Mouse (Mus musculus): ENCODE results near the gene Mrps7. TPM values are rescaled to one million over a fixed set of nuclear protein-coding genes. Genes with fewer than 3 reads are reported as not detected.
A peak's percentile ranks its signal among the peaks of the same experiment; 100 is the strongest.

Mrps7 gene
- total and polyA plus RNA-seq, 3 experiments: 33.9 to 80.1 (median 74.6) TPM

DNA sequence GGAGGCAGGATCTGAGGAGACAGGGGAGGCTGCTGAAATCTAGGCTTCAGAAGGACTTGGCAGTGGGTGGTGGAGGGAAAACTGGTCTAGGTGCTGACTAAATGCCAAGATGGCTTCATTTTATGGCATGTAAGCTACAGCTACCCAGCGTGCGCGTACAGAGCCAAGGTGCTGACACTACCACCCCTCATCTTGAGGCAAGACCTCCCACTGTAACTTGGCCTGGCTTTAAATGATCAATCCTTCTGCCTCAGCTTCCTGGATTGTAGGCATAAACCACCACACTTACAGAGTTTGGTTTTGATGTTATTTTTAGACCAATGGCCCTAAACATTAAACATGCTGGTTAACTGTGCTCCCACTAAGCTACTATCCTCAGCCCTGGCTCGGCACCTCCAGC, 35.8 kb downstream of the Mrps7 start:
- TF ChIP-seq POLR2A (IDR thresholded peaks at IDR 0.05; ENCODE audit: insufficient read depth, low read depth, low read length): no peak
- TF ChIP-seq EP300 (IDR thresholded peaks at IDR 0.05; ENCODE audit: insufficient read depth, low read depth, low read length): no peak
- TF ChIP-seq CTCF (IDR thresholded peaks at IDR 0.05): no peak
- Histone ChIP-seq H3K4me3 (no peak overlapping the region), H3K4me1 (ENCODE audit: control insufficient read depth, insufficient read depth, low read length) (no peaks in the 10 kb centered on the region), H3K79me2 (replicated peaks; ENCODE audit: control insufficient read depth, insufficient read depth, low read length) (no peaks in the 10 kb centered on the region), H3K27ac (no peak overlapping the region), H3K9ac (ENCODE audit: low read depth, low read length) (no peak overlapping the region), H3K36me3 (ENCODE audit: control insufficient read depth, insufficient read depth, low read length) (no peaks in the 10 kb centered on the region), H3K27me3 (ENCODE audit: control insufficient read depth, insufficient read depth, low read length) (no peaks in the 10 kb centered on the region)
- no peak for DNase-seq
- 72% methylated on average over 4 of the region's 4 CpGs for WGBS
- intact Hi-C loops (cut with DNase I): no loop called here

GRCm38 (mm10) chr11:115640311-115640828, 36.6 kb downstream of the Mrps7 start:
- Histone ChIP-seq H3K4me3 (no peak overlapping the region), H3K27me3 (ENCODE audit: control insufficient read depth, insufficient read depth, low read length) (no peaks in the 10 kb centered on the region), H3K79me2 (replicated peaks; ENCODE audit: control insufficient read depth, insufficient read depth, low read length) (no peaks in the 10 kb centered on the region), H3K4me1 (ENCODE audit: control insufficient read depth, insufficient read depth, low read length) (no peaks in the 10 kb centered on the region), H3K36me3 (ENCODE audit: control insufficient read depth, insufficient read depth, low read length) (no peaks in the 10 kb centered on the region), H3K27ac (no peak overlapping the region), H3K9ac (ENCODE audit: low read depth, low read length) (no peak overlapping the region)
- 84% methylated on average over 3 of the region's 4 CpGs for WGBS
- intact Hi-C loops (cut with DNase I): no loop called here
- TF ChIP-seq CTCF (IDR thresholded peaks at IDR 0.05) (no peak), EP300 (IDR thresholded peaks at IDR 0.05; ENCODE audit: insufficient read depth, low read depth, low read length) (no peak), POLR2A (IDR thresholded peaks at IDR 0.05; ENCODE audit: insufficient read depth, low read depth, low read length) (no peak)
- DNase-seq: no peak

DNA sequence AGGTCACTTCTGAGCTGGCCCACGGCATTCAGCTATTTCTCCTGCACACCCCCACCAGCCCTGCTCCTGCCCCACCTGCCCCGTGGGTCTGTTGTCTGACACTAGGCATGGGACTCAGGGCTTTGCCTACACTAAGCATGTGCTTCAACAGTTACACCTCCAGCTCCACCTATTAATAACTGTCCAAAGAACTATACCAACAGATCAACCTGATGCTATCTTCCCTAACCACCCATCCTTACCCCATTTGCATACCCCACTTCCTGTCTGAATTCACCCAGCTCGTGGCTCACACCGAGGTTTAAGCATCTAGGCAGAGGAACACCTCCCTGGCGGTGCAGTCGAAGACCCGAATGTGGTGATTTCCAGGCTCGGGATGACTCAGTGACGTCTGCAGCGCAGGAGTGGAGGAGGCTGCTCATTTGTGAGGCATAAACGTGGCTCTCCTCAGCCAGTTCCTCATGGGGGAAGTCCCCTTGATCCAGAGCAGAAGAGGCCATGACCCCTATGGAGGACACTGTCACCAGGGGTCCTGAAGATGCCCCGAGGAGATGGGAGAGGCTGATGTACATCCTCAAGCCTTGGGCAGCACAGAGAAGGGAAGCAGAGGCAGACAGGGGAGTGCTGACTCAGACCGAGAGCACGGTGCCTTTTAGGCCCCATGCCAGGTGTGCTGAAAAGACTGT, 37.4 kb downstream of the Mrps7 start:
- no peak overlapping the region for H3K9ac ChIP-seq (ENCODE audit: low read depth, low read length)
- H3K36me3 ChIP-seq (ENCODE audit: control insufficient read depth, insufficient read depth, low read length): no peaks in the 10 kb centered on the region
- 40% methylated on average over 14 of the region's 14 CpGs for WGBS
- H3K27ac ChIP-seq: no peak overlapping the region
- no peaks in the 10 kb centered on the region for H3K27me3 ChIP-seq (ENCODE audit: control insufficient read depth, insufficient read depth, low read length)
- H3K4me1 ChIP-seq (ENCODE audit: control insufficient read depth, insufficient read depth, low read length): no peaks in the 10 kb centered on the region
- no peaks in the 10 kb centered on the region for H3K79me2 ChIP-seq (replicated peaks; ENCODE audit: control insufficient read depth, insufficient read depth, low read length)
- H3K4me3 ChIP-seq: no peak overlapping the region
- DNase-seq: peak in 1 of 2 experiments; percentile 46
- intact Hi-C loops (cut with DNase I): no loop called here
- TF ChIP-seq POLR2A (IDR thresholded peaks at IDR 0.05; ENCODE audit: insufficient read depth, low read depth, low read length): no peak
- TF ChIP-seq EP300 (IDR thresholded peaks at IDR 0.05; ENCODE audit: insufficient read depth, low read depth, low read length): no peak
- TF ChIP-seq CTCF (IDR thresholded peaks at IDR 0.05): 0 out of 2 replicates have a peak, but pooled peaks have one; percentile 6

- WGBS: 84% methylated on average over 4 of the region's 4 CpGs
- DNase-seq: no peak
- H3K4me1 ChIP-seq (ENCODE audit: control insufficient read depth, insufficient read depth, low read length): no peaks in the 10 kb centered on the region
- no peaks in the 10 kb centered on the region for H3K79me2 ChIP-seq (replicated peaks; ENCODE audit: control insufficient read depth, insufficient read depth, low read length)
- H3K27ac ChIP-seq: no peak overlapping the region
- H3K27me3 ChIP-seq (ENCODE audit: control insufficient read depth, insufficient read depth, low read length): no peaks in the 10 kb centered on the region
- H3K9ac ChIP-seq (ENCODE audit: low read depth, low read length): no peak overlapping the region
- TF ChIP-seq EP300 (IDR thresholded peaks at IDR 0.05; ENCODE audit: insufficient read depth, low read depth, low read length) (no peak), POLR2A (IDR thresholded peaks at IDR 0.05; ENCODE audit: insufficient read depth, low read depth, low read length) (no peak), CTCF (IDR thresholded peaks at IDR 0.05) (no peak)
- no peak overlapping the region for H3K4me3 ChIP-seq
- H3K36me3 ChIP-seq (ENCODE audit: control insufficient read depth, insufficient read depth, low read length): no peaks in the 10 kb centered on the region
- intact Hi-C loops (cut with DNase I): no loop called here
Observed at GRCm38 (mm10) chr11:115641664-115642036, 37.9 kb downstream of the Mrps7 start.

DNA sequence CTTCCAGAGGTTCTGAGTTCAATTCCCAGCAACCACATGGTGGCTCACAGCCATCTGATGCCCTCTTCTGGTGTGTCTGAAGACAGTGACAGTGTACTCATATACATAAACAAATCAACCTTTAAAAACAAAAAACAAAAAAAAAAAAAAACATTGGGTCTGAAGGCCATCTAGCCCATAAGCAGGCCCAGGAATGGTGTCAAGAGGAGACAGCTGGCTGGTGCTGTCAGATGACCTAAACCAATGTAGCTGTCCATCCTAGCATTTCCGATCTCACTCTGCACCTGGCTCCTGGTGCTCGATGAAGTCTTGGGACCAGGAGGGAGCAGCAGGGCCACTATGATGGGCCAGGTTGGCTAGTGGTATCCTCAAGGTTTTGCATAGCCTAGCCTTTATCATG, 39.0 kb downstream of the Mrps7 start:
- Histone ChIP-seq H3K4me1 (ENCODE audit: control insufficient read depth, insufficient read depth, low read length) (no peaks in the 10 kb centered on the region), H3K27me3 (ENCODE audit: control insufficient read depth, insufficient read depth, low read length) (no peaks in the 10 kb centered on the region), H3K4me3 (no peak overlapping the region), H3K9ac (ENCODE audit: low read depth, low read length) (no peak overlapping the region), H3K36me3 (ENCODE audit: control insufficient read depth, insufficient read depth, low read length) (no peaks in the 10 kb centered on the region), H3K27ac (no peak overlapping the region), H3K79me2 (replicated peaks; ENCODE audit: control insufficient read depth, insufficient read depth, low read length) (no peaks in the 10 kb centered on the region)
- intact Hi-C loops (cut with DNase I): no loop called here
- WGBS: 89% methylated on average over 2 of the region's 2 CpGs
- no peak for DNase-seq
- TF ChIP-seq EP300 (IDR thresholded peaks at IDR 0.05; ENCODE audit: insufficient read depth, low read depth, low read length): no peak
- TF ChIP-seq CTCF (IDR thresholded peaks at IDR 0.05): no peak
- no peak for TF ChIP-seq POLR2A (IDR thresholded peaks at IDR 0.05; ENCODE audit: insufficient read depth, low read depth, low read length)

GRCm38 (mm10) chr11:115643265-115643664, 39.5 kb downstream of the Mrps7 start:
- DNase-seq: no peak
- intact Hi-C loops (cut with DNase I): no loop called here
- Histone ChIP-seq H3K27ac (no peak overlapping the region), H3K36me3 (ENCODE audit: control insufficient read depth, insufficient read depth, low read length) (no peaks in the 10 kb centered on the region), H3K9ac (ENCODE audit: low read depth, low read length) (no peak overlapping the region), H3K4me1 (ENCODE audit: control insufficient read depth, insufficient read depth, low read length) (no peaks in the 10 kb centered on the region), H3K27me3 (ENCODE audit: control insufficient read depth, insufficient read depth, low read length) (no peaks in the 10 kb centered on the region), H3K79me2 (replicated peaks; ENCODE audit: control insufficient read depth, insufficient read depth, low read length) (no peaks in the 10 kb centered on the region), H3K4me3 (no peak overlapping the region)
- 69% methylated on average over 10 of the region's 10 CpGs for WGBS
- TF ChIP-seq EP300 (IDR thresholded peaks at IDR 0.05; ENCODE audit: insufficient read depth, low read depth, low read length) (no peak), CTCF (IDR thresholded peaks at IDR 0.05) (no peak), POLR2A (IDR thresholded peaks at IDR 0.05; ENCODE audit: insufficient read depth, low read depth, low read length) (no peak)
